Mouse (Mus musculus): ENCODE measurements around the gene Gm10318. TPM values are rescaled to one million over a fixed set of nuclear protein-coding genes. Genes with fewer than 3 reads are reported as not detected.

The Gm10318 gene
- not detected for total RNA-seq (2022)

DNA sequence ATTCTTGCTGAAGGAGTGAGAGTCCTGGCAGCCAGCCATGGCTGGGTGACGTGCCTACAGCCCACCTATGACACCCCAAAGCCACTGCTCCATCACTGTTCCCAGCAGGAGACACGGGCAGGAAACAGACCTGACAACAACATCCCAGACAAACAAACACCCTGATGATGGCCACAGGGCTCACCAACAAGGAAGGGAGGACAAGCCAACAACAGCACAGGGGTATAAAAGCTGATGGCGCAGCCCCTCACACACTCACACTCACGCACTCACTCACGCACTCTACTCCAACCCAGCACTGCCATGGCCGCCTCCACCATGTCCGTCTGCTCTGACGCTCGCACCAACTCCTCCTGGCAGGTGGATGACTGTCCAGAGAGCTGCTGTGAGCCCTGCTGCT lies at the start of gene Gm10318:
Gene Gm10318 (plus strand): TSS at position 301 of the 400 bp plus-strand sequence.
- no peak for DNase-seq (ENCODE audit: low spot score in 2 of 2)

DNA sequence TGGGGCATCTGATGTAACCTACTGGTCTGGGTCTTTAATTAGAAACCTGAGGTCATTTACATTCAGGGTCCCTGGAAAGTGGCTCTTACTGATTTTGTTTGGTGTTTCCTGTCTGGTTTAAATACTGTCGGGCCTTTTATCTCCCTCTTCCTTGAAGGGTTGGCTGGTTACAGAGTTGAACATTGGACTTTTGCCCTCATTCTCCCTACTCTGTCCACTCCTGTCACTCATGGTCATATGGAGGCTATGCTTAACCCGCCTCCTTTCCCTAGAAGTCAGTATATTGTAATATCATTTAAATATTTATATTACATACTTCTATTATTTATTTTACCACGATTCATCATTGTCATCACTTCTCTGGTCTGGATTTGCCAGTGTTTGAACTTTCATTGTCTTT lies 48.6 kb upstream of the Gm10318 start:
- no peak for DNase-seq (ENCODE audit: low spot score in 2 of 2)

DNA sequence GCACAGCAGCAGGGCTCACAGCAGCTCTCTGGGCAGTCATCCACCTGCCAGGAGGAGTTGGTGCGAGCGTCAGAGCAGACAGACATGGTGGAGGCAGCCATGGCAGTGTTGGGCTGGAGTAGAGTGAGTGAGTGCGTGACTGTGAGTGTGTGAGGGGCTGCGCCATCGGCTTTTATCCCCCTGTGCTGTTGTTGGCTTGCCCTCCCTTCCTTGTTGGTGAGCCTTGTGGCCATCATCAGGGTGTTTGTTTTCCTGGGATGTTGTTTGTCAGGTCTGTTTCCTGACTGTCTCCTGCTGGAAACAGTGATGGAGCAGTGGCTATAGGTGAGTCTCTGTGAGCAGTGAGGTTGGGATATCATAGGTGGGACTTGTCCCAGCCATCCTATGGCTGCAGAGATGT lies 40.9 kb upstream of the Gm10318 start, which contains the start of gene Gm9507:
Gene Gm9507 (minus strand): TSS at position 101 of the 400 bp plus-strand sequence.
- DNase-seq (ENCODE audit: low spot score in 2 of 2) = no peak

DNA sequence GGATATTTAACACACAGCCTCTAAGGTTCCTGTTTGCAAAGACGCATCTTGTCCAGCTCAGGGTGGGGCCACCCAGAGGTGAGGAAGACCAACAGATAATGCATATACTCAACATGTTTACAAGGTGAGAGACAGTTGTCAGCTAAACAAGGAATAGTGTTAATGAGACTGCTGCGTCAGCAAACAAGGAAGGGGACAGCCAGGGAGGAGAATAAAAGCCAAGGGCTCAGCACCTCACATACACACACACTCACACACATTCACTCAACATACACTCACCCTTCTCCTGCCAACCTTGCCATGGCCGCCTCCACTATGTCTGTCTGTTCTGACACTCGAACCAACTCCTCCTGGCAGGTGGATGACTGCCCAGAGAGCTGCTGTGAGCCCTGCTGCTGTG lies 38.3 kb upstream of the Gm10318 start, which contains the start of gene Gm2696:
Gene Gm2696 (plus strand): TSS at position 301 of the 400 bp plus-strand sequence.
- no peak for DNase-seq (ENCODE audit: low spot score in 2 of 2)

DNA sequence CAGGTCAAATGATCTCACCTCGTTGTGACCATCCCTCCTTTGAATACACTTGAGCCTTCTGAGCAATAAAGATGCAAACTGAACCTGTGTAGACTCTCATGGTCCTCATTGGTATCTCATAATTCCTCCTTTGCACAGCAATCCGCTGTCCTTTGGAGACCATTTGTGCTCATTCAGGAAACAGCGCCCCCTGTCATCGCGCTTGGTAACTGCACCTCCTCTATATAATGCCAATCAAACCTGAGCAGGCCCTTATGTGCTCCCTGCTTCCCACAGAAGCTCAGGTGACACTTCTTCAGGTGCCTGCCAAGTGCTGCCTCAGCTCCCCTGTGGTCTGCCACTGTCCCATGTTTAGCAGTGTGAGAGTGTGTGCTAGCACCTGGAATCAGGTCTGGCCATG lies 37.1 kb upstream of the Gm10318 start:
- DNase-seq (ENCODE audit: low spot score in 2 of 2) = no peak

DNA sequence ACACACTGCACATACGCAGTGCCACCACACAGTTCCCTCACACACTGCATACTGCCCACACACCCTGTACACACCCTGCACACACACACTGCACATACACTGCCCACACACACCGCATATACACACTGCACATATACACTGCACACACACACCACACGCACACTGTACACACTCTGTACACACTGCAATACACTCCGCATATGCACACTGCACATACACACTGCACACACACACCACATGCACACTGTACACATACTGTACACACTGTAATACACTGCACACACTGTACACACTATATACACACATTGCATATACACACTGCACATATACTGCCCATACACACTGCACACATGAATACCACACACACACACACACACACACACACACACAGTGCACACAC lies 34.1 kb upstream of the Gm10318 start:
- DNase-seq (ENCODE audit: low spot score in 2 of 2) = no peak

DNA sequence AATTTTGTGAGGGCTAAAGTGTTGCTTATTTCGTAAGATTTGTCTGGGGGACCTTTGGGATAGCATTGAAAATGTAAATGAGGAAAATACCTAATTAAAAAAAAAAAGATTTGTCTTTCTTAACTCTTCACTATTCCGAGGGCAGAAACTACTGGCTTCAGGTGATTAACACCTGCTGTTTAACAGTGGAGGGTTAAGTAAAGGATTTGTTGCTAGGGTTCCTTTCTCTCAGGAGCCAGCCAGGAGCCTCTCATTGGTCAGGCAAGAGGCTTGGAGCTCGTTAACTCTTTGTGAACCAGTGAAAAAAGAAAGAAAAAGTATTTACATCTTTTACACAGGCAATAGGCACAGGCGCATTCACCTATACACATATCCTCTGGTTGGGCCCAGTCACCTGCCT lies 33.5 kb upstream of the Gm10318 start:
- DNase-seq (ENCODE audit: low spot score in 2 of 2) = no peak

DNA sequence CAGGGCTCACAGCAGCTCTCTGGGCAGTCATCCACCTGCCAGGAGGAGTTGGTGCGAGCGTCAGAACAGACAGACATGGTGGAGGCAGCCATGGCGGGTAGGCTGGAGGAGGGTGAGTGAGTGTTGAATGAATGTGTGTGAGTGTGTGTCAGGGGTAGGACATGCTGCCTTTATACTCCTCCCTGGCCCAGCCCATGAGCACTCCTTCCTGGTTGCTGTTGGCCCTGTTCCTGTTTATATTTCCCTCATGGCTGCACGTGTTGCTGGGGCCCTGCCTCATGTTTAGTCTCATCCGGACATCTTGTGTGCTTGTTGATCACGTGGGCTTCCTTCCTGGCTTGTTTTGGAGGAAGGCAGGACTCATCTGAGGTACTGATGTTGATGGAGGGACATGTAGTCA lies 25.7 kb upstream of the Gm10318 start, which contains the start of gene Krtap10-4:
Gene Krtap10-4 (minus strand): TSS at position 145 of the 400 bp plus-strand sequence.
- no peak for DNase-seq (ENCODE audit: low spot score in 2 of 2)

DNA sequence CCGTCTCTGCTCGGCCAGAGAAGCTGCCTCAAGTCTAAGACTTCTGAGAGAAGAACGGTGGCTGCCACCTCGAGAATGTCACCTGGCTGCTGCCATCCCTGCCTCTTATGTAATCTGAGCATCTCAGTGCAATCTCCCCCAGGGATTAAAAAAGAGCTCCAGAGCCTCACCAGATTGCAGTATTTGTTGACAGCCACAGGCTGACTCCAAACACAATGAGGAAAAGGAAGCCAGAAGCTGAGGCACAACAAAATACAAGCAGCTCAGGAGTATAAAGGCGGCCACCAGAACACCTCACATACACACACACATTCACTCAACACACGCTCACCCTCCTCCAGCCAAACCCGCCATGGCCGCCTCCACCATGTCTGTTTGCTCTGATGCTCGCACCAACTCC lies 17.0 kb upstream of the Gm10318 start, which contains the start of gene Krtap10-10:
Gene Krtap10-10 (plus strand): TSS at position 301 of the 400 bp plus-strand sequence.
- peak; percentile 5 to 43 for DNase-seq (ENCODE audit: low spot score in 2 of 2)

DNA sequence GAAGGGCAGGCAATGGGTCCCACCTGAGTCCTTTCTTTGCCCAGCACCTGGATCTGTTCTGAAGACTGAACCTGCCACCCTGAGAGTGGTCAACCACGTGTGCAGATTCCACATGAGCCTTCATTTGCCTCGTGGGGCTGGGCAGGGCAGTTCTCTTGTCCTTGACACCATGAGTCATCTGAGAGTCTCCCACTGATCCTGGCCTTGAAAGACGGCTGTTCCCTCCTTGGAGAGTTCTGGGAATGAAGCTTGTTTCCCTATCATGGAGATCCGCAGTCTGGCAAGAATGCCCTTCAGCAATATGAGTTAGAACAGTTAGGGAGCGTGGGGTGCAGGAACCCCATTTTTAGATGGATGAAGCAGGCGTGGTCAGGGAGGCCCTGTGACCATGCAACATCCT lies 13.7 kb upstream of the Gm10318 start:
- DNase-seq (ENCODE audit: low spot score in 2 of 2) = no peak

DNA sequence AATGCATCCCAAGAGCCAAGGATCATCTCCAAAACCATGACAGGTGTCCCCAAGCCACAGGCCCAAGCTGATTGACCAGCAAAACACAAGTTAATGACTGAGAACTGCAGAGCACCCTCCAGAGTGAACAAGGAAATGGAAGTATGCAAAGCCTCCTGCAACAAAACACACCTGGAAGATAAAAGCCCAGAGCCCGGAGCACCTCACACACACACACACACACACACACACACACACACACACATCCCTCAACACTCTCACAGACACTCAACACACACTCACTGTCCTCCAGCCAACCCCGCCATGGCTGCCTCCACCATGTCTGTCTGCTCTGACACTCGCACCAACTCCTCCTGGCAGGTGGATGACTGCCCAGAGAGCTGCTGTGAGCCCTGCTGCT lies 6.2 kb upstream of the Gm10318 start, which contains the start of gene Gm36176:
Gene Gm36176 (plus strand): TSS at position 301 of the 400 bp plus-strand sequence.
- no peak for DNase-seq (ENCODE audit: low spot score in 2 of 2)

DNA sequence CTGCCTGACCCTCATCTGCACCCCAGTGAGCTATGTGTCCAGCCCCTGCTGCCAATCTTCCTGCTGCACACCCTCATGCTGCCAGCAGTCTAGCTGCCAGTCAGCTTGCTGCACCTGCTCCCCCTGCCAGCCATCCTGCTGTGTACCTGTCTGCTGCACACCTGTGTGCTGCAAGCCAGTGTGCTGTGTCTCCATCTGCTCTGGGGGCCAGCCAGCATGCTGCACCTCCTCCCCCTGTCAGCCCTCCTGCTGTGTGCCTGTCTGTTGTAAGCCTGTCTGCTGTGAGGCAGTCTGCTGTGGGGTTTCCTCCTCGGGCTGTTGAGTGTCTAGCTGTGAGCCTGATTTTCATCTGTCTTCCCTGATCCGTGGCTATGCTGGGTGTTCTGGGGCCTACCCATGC lies 5.7 kb upstream of the Gm10318 start:
- no peak for DNase-seq (ENCODE audit: low spot score in 2 of 2)

DNA sequence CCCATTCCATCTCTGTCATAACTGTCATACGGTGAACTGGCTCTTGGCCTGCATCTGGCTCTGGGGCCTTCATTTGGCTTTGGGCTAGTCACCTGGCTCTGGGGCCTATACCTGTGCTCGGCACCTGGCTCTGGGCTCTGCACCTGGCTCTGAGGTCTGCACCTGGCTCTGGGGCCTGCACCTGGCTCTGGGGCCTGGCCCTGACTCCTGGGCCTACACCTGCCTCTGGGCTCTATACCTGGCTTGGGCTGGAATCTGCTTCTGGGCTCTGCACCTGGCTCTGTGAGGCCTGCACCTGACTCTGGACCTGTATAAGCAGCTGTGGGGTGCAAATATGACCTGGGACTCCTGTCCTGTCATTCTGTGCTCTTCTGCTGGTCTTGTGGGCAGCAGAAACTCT lies 5.1 kb upstream of the Gm10318 start:
- DNase-seq (ENCODE audit: low spot score in 2 of 2) = no peak

DNA sequence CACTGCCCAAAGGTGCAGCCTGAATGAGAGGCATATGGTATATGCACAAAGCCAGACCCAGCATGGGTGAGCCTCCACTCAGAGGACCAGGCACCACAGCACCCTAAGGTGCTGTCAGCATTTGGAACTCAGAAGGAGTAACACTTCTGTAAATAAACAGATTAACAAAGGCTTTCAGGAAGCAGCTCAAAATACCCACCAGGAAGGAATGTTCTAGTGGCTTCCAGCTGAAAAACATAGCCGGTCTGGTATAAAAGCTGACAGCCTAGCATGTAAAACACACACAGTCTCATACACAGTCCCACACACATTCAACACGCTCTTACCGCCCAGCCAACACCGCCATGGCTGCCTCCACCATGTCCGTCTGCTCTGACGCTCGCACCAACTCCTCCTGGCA lies 9.0 kb downstream of the Gm10318 start, which contains the start of gene Gm3285:
Gene Gm3285 (plus strand): TSS at position 301 of the 400 bp plus-strand sequence.
- no peak for DNase-seq (ENCODE audit: low spot score in 2 of 2)

DNA sequence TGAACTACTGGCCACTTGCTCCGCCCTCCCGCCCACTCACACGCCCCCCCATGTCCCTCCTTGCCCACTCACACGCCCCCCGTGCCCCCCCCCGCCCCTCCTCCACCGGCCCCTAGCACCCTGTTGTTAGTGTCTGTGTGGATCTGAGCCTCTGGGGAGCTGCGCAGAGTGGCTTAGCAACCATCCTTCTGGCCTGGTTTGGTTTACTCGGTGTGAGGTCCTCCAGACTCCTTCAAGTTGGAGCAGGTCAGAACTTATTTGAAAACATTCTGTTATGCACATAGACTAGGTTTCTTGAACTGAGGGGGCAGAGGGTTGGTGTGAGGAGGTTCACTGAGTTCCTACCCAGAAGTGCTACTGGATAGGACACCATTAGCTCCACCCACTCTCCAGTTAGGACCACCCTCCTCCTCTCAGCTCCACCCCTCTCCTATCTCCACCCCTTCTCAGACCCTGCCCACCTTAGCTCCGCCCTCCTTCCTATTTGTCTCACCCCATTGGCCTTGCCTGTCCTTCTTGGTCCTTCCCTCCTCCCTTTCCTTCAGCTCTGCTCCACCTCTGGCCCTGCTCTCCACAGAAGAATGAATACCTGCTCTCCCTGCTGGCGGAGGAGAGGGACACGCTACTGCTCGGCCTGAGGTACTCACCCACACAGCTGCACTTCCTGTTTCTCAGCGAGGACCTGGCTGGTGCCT lies 11.6 kb downstream of the Gm10318 start:
- no peak for DNase-seq (ENCODE audit: low spot score in 2 of 2)

DNA sequence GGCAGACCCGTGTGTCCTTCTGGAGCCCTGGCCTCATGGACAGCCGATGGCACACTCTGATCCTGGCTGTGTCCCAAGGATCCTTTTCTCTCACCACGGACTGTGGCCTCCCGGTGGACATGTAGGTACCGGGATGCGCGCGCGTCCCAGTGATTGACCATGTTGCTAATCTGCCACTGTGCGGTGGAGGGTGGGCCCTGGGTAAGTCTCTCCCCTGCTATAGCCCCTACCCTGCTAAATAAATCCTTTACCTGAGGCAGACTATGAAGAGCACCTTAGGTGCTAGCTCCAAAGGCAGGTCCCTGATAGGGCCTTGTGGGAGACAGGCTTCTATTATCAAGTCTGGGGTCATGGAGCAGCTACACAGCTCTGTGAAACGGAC lies 12.1 kb downstream of the Gm10318 start:
- DNase-seq (ENCODE audit: low spot score in 2 of 2) = no peak

DNA sequence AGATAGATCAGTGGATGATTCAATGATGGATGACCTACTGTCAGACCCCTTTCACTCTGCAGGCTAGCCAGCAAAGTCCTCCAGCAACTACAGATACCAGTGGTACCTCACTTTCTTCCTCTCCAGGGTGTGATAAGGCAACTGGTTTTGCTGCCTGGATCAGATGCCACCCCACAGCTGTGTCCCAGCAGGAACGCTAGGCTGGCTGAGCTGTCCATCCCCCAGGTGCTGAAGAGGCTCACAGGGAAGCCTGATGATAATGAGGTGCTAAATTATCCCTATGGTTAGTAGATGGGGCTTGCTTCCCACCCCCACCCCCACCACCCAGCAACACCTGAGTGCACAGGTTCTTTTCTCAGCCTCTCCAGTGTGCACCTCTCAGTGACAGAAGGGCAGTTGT lies 14.9 kb downstream of the Gm10318 start:
- DNase-seq (ENCODE audit: low spot score in 2 of 2) = no peak

DNA sequence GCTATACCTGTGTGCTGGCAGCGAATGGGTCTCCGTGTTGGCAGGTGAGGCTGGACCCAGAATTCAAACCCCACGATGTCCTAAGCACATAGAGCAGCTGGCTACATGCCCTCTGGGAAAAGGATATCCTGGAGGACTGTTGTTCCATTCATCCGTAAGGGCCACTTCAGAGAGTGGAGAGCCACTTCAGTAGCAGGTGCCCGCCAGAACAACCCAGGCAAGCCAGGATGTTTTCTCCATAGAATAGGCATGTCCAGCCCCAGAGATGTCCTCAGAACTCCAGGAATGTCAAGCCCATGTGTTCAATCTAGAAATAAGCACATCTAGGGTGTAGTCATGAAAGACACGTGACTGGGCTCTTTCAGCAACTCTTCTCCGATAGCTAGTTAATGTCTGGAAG lies 17.0 kb downstream of the Gm10318 start:
- DNase-seq (ENCODE audit: low spot score in 2 of 2) = no peak

DNA sequence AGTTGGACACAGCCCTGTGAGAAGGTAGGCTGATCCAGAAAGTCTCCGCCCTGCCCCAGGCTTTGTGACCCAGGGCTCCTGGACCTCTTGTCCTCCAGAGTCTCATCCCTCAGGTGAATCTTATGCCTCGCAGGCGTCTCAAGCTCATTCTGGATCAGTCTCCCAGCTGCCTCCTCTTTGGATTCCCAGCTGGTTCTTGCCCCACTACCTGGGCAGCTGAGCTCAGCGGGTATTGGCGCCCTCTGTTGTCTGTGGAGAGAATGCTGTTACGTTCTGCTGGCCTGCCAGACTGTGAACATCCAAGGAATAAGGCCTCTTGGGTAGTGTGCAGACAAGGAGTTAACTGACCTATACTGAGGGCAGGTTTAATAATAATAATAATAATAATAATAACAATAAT lies 26.3 kb downstream of the Gm10318 start:
- no peak for DNase-seq (ENCODE audit: low spot score in 2 of 2)

DNA sequence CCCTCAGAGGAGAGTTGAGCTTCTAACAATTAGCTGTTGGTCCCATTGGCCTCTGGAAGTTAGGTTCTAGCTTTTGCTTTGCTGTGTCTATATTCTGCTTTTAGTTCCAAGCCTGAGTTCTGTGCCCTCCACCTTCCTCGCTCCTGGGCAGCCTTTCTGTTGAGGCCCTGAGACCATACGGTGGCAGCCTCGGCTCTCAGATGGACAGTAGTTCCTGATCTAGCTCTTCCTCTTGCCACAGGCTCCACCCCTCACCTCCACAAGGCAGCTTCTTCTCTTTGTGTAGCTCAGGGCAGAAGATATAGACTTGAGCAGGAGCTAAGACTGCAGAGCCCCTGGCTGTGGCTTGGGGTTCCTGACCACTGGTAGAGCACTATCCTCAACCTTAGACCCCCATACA lies 27.6 kb downstream of the Gm10318 start:
- DNase-seq (ENCODE audit: low spot score in 2 of 2) = no peak

DNA sequence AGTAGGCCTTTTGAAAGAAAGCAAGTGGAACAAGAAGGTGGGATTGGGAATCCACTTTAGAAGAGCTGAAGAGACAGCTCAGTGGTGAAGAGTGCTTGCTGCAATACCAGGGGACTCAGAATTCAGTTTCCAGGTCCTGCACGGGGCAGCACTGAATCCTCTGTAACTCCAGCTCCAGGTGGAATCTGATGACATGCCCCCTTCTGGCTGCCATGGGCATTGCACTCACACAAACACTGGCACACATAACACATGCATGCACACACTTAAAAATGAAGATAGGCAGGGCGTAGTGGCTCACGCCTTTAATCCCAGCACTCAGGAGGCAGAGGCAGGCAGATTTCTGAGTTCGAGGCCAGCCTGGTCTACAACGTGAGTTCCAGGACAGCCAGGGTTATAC lies 29.9 kb downstream of the Gm10318 start:
- DNase-seq (ENCODE audit: low spot score in 2 of 2) = no peak

DNA sequence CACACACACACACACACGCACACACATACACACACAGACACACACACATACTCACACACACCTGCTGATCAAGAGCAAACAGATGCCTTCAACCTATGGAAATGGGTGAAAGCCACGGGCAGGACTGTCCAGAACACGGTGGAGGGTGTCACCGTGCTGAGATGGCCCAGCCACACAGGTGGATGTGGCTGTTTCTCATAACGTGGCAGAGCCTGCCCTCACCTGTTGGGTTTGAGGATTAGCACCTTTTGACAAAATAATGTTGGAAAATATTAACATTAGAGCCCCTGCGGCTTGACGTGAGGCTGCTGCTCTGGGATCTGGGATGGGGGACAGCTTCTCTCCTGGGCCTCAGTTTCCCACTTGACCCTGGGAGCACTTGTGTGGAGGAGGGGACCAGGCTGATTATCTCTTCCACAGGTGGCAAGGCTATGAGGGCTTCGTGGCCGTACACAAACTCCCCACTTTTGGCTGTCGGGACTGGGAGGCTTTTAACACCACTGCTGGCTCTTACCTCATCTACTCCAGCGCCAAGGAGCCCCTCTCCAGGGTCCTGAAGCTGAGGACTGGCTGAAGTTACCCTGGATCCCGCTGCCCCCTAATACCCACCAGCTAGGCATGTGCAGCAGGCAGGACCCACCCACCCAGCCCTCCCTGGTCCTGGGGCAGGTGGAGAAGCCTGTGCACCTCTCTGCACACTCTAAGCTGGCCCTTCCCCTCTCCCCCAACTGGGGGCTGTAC lies 33.5 kb downstream of the Gm10318 start:
- no peak for DNase-seq (ENCODE audit: low spot score in 2 of 2)

Measured in left cerebral cortex, adult 8-10 months (tissue).